Mouse (Mus musculus): Measurements from ENCODE around the gene Nwd2. TPM values are rescaled to one million over a fixed set of nuclear protein-coding genes. Genes with fewer than 3 reads are reported as not detected.

Gene Nwd2
- polyA plus RNA-seq, 1 experiment from 2014 or later, result 16.6 TPM

DNA sequence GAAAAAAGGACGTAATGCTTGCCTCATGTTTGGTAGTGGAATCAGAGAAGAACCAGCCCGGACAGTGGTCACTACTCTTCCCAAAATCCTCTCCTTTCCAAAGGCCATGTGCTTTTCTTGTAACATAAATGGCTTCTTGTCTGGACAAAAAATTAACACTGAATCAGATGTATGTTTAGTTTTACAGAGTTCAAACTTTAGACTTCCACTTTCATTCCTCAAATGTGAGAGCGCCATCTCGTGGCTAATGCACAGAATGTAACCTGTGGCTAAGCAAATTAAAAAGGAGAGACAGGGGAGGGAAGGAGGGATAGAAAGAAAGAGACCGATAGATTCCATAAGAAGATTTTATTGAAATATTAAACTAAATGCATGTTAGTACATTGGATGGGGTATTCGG is 117.8 kb downstream of the Nwd2 start:
- Histone ChIP-seq H3K27ac (replicated peaks) (no peak overlapping the region), H3K9ac (no peak overlapping the region), H3K4me1 (replicated peaks) (no peaks in the 10 kb centered on the region), H3K4me2 (no peak overlapping the region), H3K36me3 (no peaks in the 10 kb centered on the region), H3K4me3 (no peak overlapping the region), H3K27me3 (no peaks in the 10 kb centered on the region), H3K9me3 (no peaks in the 10 kb centered on the region)
- ATAC-seq (ENCODE audit: low read depth), result peak; percentile 57; the same call in 1 of the 2 replicates
- 43% methylated on average over 6 of the region's 6 CpGs for WGBS

DNA sequence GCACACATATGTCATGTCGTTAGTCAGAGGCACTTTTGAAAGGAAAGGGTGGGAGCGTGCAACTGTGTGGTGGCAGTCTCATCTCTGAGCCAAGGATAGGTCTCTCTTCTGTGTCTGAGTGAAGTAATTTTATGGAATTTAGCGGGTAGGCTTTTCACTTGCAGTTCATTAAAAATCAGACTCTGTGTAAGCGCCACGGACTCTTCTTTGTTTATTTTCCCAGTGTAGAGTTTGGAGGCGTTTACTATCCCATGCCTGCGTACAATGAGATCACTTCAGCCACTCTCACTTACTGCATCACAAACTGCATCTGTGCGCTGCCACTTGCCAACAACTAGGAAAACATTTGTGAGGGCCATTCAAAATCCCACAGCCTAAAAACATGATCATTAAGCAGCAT is 118.6 kb downstream of the Nwd2 start:
- 0 out of 2 replicates have a peak, but pooled peaks have one; percentile 34 for ATAC-seq (ENCODE audit: low read depth)
- Histone ChIP-seq H3K4me2 (peak overlapping the region; percentile 24; the same call in 1 of the 2 replicates), H3K27ac (replicated peaks) (no peak overlapping the region)

DNA sequence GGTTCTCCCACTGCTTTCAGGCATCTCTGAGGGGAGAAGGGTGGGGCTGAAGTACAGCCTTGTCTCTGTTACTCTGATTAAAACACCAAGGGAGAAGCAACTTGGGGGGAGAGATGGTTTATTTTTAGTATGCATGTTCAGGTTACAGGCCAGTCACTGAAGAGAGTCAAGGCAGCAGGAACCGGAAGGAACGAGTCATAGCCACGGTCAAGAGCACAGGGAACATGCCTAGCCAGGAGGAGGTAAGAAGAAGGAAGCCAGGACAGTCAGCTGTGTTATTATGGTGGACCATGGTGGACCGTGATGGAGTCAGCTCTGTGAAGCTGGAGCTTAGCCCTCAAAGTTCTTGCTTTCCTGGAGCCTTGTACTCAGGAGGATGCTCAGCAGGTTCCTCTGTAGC is 119.3 kb downstream of the Nwd2 start:
- H3K4me3 ChIP-seq, result no peak overlapping the region
- no peaks in the 10 kb centered on the region for H3K4me1 ChIP-seq (replicated peaks)
- no peaks in the 10 kb centered on the region for H3K36me3 ChIP-seq
- no peak for ATAC-seq (ENCODE audit: low read depth)
- no peak overlapping the region for H3K9ac ChIP-seq
- H3K27me3 ChIP-seq, result no peaks in the 10 kb centered on the region
- no peak overlapping the region for H3K27ac ChIP-seq (replicated peaks)
- H3K9me3 ChIP-seq, result no peaks in the 10 kb centered on the region
- no peak overlapping the region for H3K4me2 ChIP-seq
- WGBS, result 88% methylated on average over 4 of the region's 4 CpGs

More for the DNA sequence above, 118.6 kb downstream of the Nwd2 start:
- H3K36me3 ChIP-seq, result no peaks in the 10 kb centered on the region
- no peaks in the 10 kb centered on the region for H3K9me3 ChIP-seq
- no peaks in the 10 kb centered on the region for H3K4me1 ChIP-seq (replicated peaks)
- H3K27me3 ChIP-seq, result no peaks in the 10 kb centered on the region
- 67% methylated on average over 8 of the region's 8 CpGs for WGBS
- H3K9ac ChIP-seq, result no peak overlapping the region
- H3K4me3 ChIP-seq, result no peak overlapping the region

GRCm38 (mm10) chr5:63772971-63773370 is 124.1 kb downstream of the Nwd2 start:
- Histone ChIP-seq H3K27me3 (no peaks in the 10 kb centered on the region), H3K9me3 (no peaks in the 10 kb centered on the region), H3K4me3 (no peak overlapping the region), H3K4me1 (replicated peaks) (no peaks in the 10 kb centered on the region), H3K9ac (no peak overlapping the region), H3K4me2 (no peak overlapping the region), H3K27ac (replicated peaks) (no peak overlapping the region), H3K36me3 (no peaks in the 10 kb centered on the region)
- no peak for ATAC-seq (ENCODE audit: low read depth)
- WGBS, result 89% methylated on average over 2 of the region's 2 CpGs

DNA sequence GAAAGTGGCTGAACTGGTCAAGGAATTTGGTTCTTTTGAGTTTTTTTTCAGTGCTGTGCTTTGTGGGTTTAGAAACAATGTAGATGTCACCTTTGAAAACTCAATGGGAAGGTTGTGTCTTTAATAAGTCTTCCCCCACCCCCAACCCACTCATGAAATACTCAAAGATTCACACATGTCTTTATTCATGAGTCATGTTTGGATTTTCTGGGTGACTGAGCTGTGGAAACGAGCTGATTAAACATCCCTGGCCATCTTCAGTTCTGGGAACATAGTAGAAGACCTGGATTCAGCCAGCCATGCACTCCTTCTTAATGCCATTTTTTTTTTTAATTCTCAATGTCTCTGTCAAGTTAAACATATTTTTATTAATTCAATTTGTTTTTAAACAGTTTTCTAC is 124.7 kb downstream of the Nwd2 start:
- Histone ChIP-seq H3K4me3 (no peak overlapping the region), H3K4me2 (no peak overlapping the region), H3K4me1 (replicated peaks) (no peaks in the 10 kb centered on the region), H3K27me3 (no peaks in the 10 kb centered on the region), H3K9ac (no peak overlapping the region), H3K27ac (replicated peaks) (no peak overlapping the region), H3K36me3 (no peaks in the 10 kb centered on the region), H3K9me3 (no peaks in the 10 kb centered on the region)
- ATAC-seq (ENCODE audit: low read depth), result no peak
- 63% methylated on average over 1 of the region's 1 CpGs for WGBS

GRCm38 (mm10) chr5:63788156-63788826 is 139.4 kb downstream of the Nwd2 start:
- Histone ChIP-seq H3K4me1 (replicated peaks) (no peaks in the 10 kb centered on the region), H3K27me3 (no peaks in the 10 kb centered on the region), H3K4me3 (no peak overlapping the region), H3K36me3 (no peaks in the 10 kb centered on the region), H3K9ac (no peak overlapping the region), H3K27ac (replicated peaks) (no peak overlapping the region), H3K4me2 (no peak overlapping the region), H3K9me3 (no peaks in the 10 kb centered on the region)
- no peak for ATAC-seq (ENCODE audit: low read depth)
- WGBS, result 91% methylated on average over 10 of the region's 10 CpGs

GRCm38 (mm10) chr5:63811819-63812508 is 163.1 kb downstream of the Nwd2 start, which contains the start of gene 0610040J01Rik:
0610040J01Rik (plus strand) TSS chr5:63812363.
- Histone ChIP-seq H3K27ac (replicated peaks) (no peak within 1 kb of the TSS), H3K4me3 (peak within 1 kb of the TSS; percentile 52), H3K4me2 (peak within 1 kb of the TSS; percentile 79), H3K36me3 (peaks cover 12% of the 10 kb centered on the region), H3K9ac (peak within 1 kb of the TSS; percentile 53), H3K4me1 (replicated peaks) (no peaks in the 10 kb centered on the region), H3K27me3 (peaks cover 23% of the 10 kb centered on the region), H3K9me3 (0 out of 2 replicates have a peak, but pooled peaks cover 3% of the 10 kb centered on the region)
- peak; percentile 92 for ATAC-seq (ENCODE audit: low read depth)
- WGBS, result 3% methylated on average over 42 of the region's 42 CpGs

GRCm38 (mm10) chr5:63812509-63812865 is 163.6 kb downstream of the Nwd2 start:
- H3K9me3 ChIP-seq, result 0 out of 2 replicates have a peak, but pooled peaks cover 3% of the 10 kb centered on the region
- H3K36me3 ChIP-seq, result peaks cover 6% of the 10 kb centered on the region
- H3K4me3 ChIP-seq, result peak overlapping the region; percentile 52
- no peaks in the 10 kb centered on the region for H3K4me1 ChIP-seq (replicated peaks)
- H3K27ac ChIP-seq (replicated peaks), result no peak overlapping the region
- under 1% methylated on average over 26 of the region's 26 CpGs for WGBS
- H3K4me2 ChIP-seq, result peak overlapping the region; percentile 79
- H3K9ac ChIP-seq, result peak overlapping the region; percentile 53
- no peak; the same call in 1 of the 2 replicates for ATAC-seq (ENCODE audit: low read depth)
- H3K27me3 ChIP-seq, result peaks cover 23% of the 10 kb centered on the region

- H3K9me3 ChIP-seq, result no peaks in the 10 kb centered on the region
- no peak overlapping the region for H3K9ac ChIP-seq
- H3K27ac ChIP-seq (replicated peaks), result no peak overlapping the region
- no peak for ATAC-seq (ENCODE audit: low read depth)
- no peaks in the 10 kb centered on the region for H3K4me1 ChIP-seq (replicated peaks)
- 87% methylated on average over 7 of the region's 7 CpGs for WGBS
- no peak overlapping the region for H3K4me3 ChIP-seq
- no peak overlapping the region for H3K4me2 ChIP-seq
- H3K27me3 ChIP-seq, result peaks cover 20% of the 10 kb centered on the region
- no peaks in the 10 kb centered on the region for H3K36me3 ChIP-seq
These were observed 167.7 kb downstream of the Nwd2 start for GRCm38 (mm10) chr5:63816643-63817042.

DNA sequence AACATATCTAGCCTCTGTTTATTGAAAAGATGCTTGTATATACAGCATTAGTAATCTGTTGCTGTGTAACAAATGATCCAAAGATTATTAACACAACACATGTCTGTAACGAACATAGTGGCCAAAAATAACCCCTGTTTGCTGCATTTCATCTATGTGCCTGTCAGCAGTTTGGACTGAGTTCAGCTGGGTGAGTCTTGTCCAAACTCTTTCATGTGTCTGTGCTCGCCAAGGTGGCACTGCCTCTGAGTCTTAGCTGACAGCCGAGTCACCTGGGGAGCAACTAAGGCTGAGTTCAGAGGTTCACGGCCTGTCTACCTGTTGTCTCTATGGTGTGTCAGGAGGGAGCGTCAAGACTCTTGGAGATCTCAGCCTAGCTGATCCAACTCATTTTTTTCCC is 168.4 kb downstream of the Nwd2 start:
- Histone ChIP-seq H3K36me3 (no peaks in the 10 kb centered on the region), H3K27me3 (peaks cover 15% of the 10 kb centered on the region), H3K4me1 (replicated peaks) (no peaks in the 10 kb centered on the region), H3K27ac (replicated peaks) (no peak overlapping the region), H3K4me3 (no peak overlapping the region), H3K9me3 (no peaks in the 10 kb centered on the region), H3K4me2 (no peak overlapping the region), H3K9ac (no peak overlapping the region)
- ATAC-seq (ENCODE audit: low read depth), result no peak
- 88% methylated on average over 5 of the region's 5 CpGs for WGBS

DNA sequence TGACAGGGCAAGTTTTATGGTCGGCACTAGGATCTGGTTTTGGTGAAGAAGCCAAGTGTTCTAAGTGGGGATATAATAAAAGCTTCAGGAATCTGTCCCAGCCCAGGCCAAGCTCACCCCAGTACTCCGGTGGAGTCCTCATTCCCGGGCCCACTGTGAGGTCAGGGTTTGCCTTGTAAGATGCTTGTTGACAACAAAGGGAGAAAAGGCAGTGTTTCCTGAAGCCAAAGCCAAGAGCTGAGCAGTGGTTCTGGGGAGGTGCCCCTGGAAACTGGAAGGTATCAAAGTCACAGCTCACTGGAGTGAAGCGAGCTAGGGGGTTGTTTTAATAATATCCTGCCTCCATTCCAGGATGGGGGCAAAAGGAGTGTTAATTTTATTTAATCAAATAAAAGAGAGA is 170.1 kb downstream of the Nwd2 start:
- 48% methylated on average over 4 of the region's 4 CpGs for WGBS
- Histone ChIP-seq H3K36me3 (no peaks in the 10 kb centered on the region), H3K27me3 (no peaks in the 10 kb centered on the region), H3K4me2 (no peak overlapping the region), H3K4me3 (no peak overlapping the region), H3K27ac (replicated peaks) (no peak overlapping the region), H3K4me1 (replicated peaks) (no peaks in the 10 kb centered on the region), H3K9ac (no peak overlapping the region), H3K9me3 (no peaks in the 10 kb centered on the region)
- ATAC-seq (ENCODE audit: low read depth), result no peak

GRCm38 (mm10) chr5:63819519-63819918 is 170.6 kb downstream of the Nwd2 start:
- 80% methylated on average over 6 of the region's 6 CpGs for WGBS
- Histone ChIP-seq H3K4me2 (no peak overlapping the region), H3K9me3 (no peaks in the 10 kb centered on the region), H3K27me3 (no peaks in the 10 kb centered on the region), H3K4me3 (no peak overlapping the region), H3K27ac (replicated peaks) (no peak overlapping the region), H3K4me1 (replicated peaks) (no peaks in the 10 kb centered on the region), H3K9ac (no peak overlapping the region), H3K36me3 (no peaks in the 10 kb centered on the region)
- ATAC-seq (ENCODE audit: low read depth), result no peak

Measured in neural tube, embryonic 13.5 days (tissue).